Mouse (Mus musculus) layer of hippocampus, adult 9-11 months (tissue): ENCODE results near the gene Cntn6.
A peak's percentile ranks its signal among the peaks of the same experiment; 100 is the strongest.

Experiments
- DNase-seq: peaks from one replicate; pipeline ENCODE4 v3.0.0; 2022

Gene Cntn6

GRCm38 (mm10) chr6:104783891-104784290 lies 291.3 kb downstream of the Cntn6 start:
- DNase-seq: no peak

- no peak for DNase-seq
Observed at GRCm38 (mm10) chr6:104787502-104787901, 294.9 kb downstream of the Cntn6 start.

GRCm38 (mm10) chr6:104808526-104808925 lies 315.9 kb downstream of the Cntn6 start:
- DNase-seq: peak; percentile 9

GRCm38 (mm10) chr6:104815610-104816009 lies 323.0 kb downstream of the Cntn6 start:
- DNase-seq: no peak

GRCm38 (mm10) chr6:104879711-104880110 lies 387.1 kb downstream of the Cntn6 start:
- DNase-seq: no peak

- DNase-seq: no peak
Observed at GRCm38 (mm10) chr6:104884021-104884420, 391.4 kb downstream of the Cntn6 start.

GRCm38 (mm10) chr6:104885829-104886228 lies 393.2 kb downstream of the Cntn6 start:
- no peak for DNase-seq

GRCm38 (mm10) chr6:104891071-104891470 lies 398.5 kb downstream of the Cntn6 start:
- DNase-seq: peak; percentile 59
